Mouse (Mus musculus): Measurements from ENCODE around the gene Rnf26. TPM values are rescaled to one million over a fixed set of nuclear protein-coding genes. Genes with fewer than 3 reads are reported as not detected.

Gene Rnf26
- polyA plus RNA-seq, 1 experiment from 2014 or later, result 56.4 TPM

DNA sequence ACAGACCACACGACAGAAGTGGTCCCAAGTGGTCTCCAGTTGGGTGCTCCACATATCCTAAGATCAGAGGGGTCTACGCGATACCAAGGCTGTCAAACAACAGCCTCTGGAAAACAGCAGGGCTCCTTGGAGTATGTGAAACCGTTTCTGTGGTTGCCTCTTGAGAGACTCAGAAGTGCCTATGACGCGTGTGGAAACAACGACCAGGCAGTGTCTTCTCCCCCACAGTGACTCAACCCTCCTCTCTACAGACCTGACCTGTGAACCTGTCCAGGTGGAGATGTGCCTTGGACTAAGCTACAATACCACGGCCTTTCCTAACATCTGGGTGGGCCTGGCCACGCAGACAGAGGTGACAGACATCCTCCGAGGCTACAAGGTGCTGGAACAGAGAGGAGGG, 7.5 kb downstream of the Rnf26 start:
- peaks cover 46% of the 10 kb centered on the region for H3K4me1 ChIP-seq (ENCODE audit: control insufficient read depth, insufficient read depth, low read length)
- no peak overlapping the region for H3K4me3 ChIP-seq (ENCODE audit: low read depth, low read length)
- DNase-seq (ENCODE audit: low spot score, missing footprints), result no peak
- no peaks in the 10 kb centered on the region for H3K27me3 ChIP-seq (ENCODE audit: control insufficient read depth, insufficient read depth, low read length)
- peaks cover 5% of the 10 kb centered on the region; the same call in 1 of the 2 replicates for H3K36me3 ChIP-seq (ENCODE audit: control insufficient read depth, insufficient read depth, low read length)
- no peak for ATAC-seq (ENCODE audit: low FRiP score)
- H3K4me2 ChIP-seq, result no peak overlapping the region
- H3K9ac ChIP-seq (ENCODE audit: low read length), result no peak overlapping the region
- H3K9me3 ChIP-seq (ENCODE audit: control insufficient read depth, low read length), result no peaks in the 10 kb centered on the region
- no peak overlapping the region for H3K27ac ChIP-seq (ENCODE audit: low read depth, low read length)
- WGBS, result 85% methylated on average over 10 of the region's 10 CpGs

DNA sequence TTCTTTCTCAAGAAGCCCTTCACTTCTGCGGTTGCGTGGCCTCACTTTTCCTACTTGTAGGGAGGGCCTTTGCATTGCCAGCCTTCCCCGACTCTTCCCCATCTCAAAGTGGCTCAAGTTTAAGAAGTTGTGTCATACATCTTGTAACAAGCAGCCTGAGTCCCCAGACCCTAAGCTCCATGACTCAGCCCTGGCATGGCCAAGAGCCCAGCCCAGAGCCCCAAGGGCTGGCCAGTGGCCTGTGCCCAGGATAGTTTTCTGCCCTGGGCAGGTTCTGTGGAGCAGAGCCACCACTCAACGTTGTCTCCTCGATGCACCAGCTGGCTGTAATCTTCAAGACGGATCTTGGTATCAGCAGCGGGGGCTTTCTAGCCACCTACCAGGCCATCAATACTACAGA, 8.4 kb downstream of the Rnf26 start:
- Histone ChIP-seq H3K9me3 (ENCODE audit: control insufficient read depth, low read length) (no peaks in the 10 kb centered on the region), H3K27ac (ENCODE audit: low read depth, low read length) (no peak overlapping the region), H3K36me3 (ENCODE audit: control insufficient read depth, insufficient read depth, low read length) (peaks cover 5% of the 10 kb centered on the region; the same call in 1 of the 2 replicates), H3K9ac (ENCODE audit: low read length) (no peak overlapping the region), H3K4me1 (ENCODE audit: control insufficient read depth, insufficient read depth, low read length) (peaks cover 39% of the 10 kb centered on the region), H3K27me3 (ENCODE audit: control insufficient read depth, insufficient read depth, low read length) (no peaks in the 10 kb centered on the region), H3K4me2 (no peak overlapping the region), H3K4me3 (ENCODE audit: low read depth, low read length) (no peak overlapping the region)
- WGBS, result 89% methylated on average over 7 of the region's 7 CpGs
- no peak for ATAC-seq (ENCODE audit: low FRiP score)
- DNase-seq (ENCODE audit: low spot score, missing footprints), result no peak

- Histone ChIP-seq H3K27ac (ENCODE audit: low read depth, low read length) (no peak within 1 kb of the TSS), H3K4me3 (ENCODE audit: low read depth, low read length) (no peak within 1 kb of the TSS), H3K36me3 (ENCODE audit: control insufficient read depth, insufficient read depth, low read length) (peaks cover 5% of the 10 kb centered on the region; the same call in 1 of the 2 replicates), H3K9me3 (ENCODE audit: control insufficient read depth, low read length) (no peaks in the 10 kb centered on the region), H3K4me1 (ENCODE audit: control insufficient read depth, insufficient read depth, low read length) (peaks cover 15% of the 10 kb centered on the region), H3K9ac (ENCODE audit: low read length) (no peak within 1 kb of the TSS), H3K4me2 (no peak within 1 kb of the TSS), H3K27me3 (ENCODE audit: control insufficient read depth, insufficient read depth, low read length) (no peaks in the 10 kb centered on the region)
- WGBS, result 33% methylated on average over 9 of the region's 9 CpGs
- ATAC-seq (ENCODE audit: low FRiP score) (no peak), DNase-seq (ENCODE audit: low spot score, missing footprints) (no peak)
Observed at GRCm38 (mm10) chr9:44101490-44101889, 11.8 kb downstream of the Rnf26 start, which contains the start of gene Mfrp. Mfrp (plus strand) TSS chr9:44101729.

GRCm38 (mm10) chr9:44096536-44096935, 16.8 kb downstream of the Rnf26 start:
- 11% methylated on average over 9 of the region's 9 CpGs for WGBS
- Histone ChIP-seq H3K9me3 (ENCODE audit: control insufficient read depth, low read length) (no peaks in the 10 kb centered on the region), H3K27ac (ENCODE audit: low read depth, low read length) (no peak overlapping the region), H3K9ac (ENCODE audit: low read length) (0 out of 2 replicates have a peak overlapping the region, but pooled peaks have one; percentile 16), H3K4me3 (ENCODE audit: low read depth, low read length) (no peak overlapping the region), H3K36me3 (ENCODE audit: control insufficient read depth, insufficient read depth, low read length) (no peaks in the 10 kb centered on the region; the same call in 1 of the 2 replicates), H3K27me3 (ENCODE audit: control insufficient read depth, insufficient read depth, low read length) (no peaks in the 10 kb centered on the region), H3K4me1 (ENCODE audit: control insufficient read depth, insufficient read depth, low read length) (peaks cover 16% of the 10 kb centered on the region), H3K4me2 (no peak overlapping the region)
- ATAC-seq (ENCODE audit: low FRiP score) (peak; percentile 66), DNase-seq (ENCODE audit: low spot score, missing footprints) (no peak)

DNA sequence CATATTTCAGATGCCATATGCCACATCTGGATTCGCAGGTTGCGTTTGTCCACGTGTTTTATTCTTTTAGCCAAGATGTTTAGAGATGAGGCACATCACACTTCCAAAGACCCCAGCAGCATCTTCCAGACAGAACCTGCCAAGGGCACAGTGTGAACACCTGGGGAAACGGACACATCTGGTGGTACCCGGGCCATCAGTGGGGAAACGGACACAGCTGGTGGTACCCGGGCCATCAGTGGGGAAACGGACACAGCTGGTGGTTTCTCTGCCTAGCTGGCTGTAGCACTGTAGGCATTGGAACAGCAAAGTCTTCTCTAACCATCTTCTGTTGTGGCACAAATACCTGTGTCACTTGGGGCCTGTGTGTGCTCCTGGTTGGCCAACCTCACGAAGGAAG, 17.5 kb downstream of the Rnf26 start:
- H3K4me1 ChIP-seq (ENCODE audit: control insufficient read depth, insufficient read depth, low read length), result peaks cover 15% of the 10 kb centered on the region
- no peak overlapping the region for H3K9ac ChIP-seq (ENCODE audit: low read length)
- ATAC-seq (ENCODE audit: low FRiP score), result no peak
- H3K27me3 ChIP-seq (ENCODE audit: control insufficient read depth, insufficient read depth, low read length), result no peaks in the 10 kb centered on the region
- H3K9me3 ChIP-seq (ENCODE audit: control insufficient read depth, low read length), result no peaks in the 10 kb centered on the region
- no peak overlapping the region for H3K4me3 ChIP-seq (ENCODE audit: low read depth, low read length)
- H3K4me2 ChIP-seq, result no peak overlapping the region
- H3K27ac ChIP-seq (ENCODE audit: low read depth, low read length), result no peak overlapping the region
- no peaks in the 10 kb centered on the region; the same call in 1 of the 2 replicates for H3K36me3 ChIP-seq (ENCODE audit: control insufficient read depth, insufficient read depth, low read length)
- WGBS, result 91% methylated on average over 9 of the region's 9 CpGs
- no peak for DNase-seq (ENCODE audit: low spot score, missing footprints)

- 71% methylated on average over 3 of the region's 3 CpGs for WGBS
- no peaks in the 10 kb centered on the region for H3K9me3 ChIP-seq (ENCODE audit: control insufficient read depth, low read length)
Observed at GRCm38 (mm10) chr9:44094737-44095136, 18.6 kb downstream of the Rnf26 start.

DNA sequence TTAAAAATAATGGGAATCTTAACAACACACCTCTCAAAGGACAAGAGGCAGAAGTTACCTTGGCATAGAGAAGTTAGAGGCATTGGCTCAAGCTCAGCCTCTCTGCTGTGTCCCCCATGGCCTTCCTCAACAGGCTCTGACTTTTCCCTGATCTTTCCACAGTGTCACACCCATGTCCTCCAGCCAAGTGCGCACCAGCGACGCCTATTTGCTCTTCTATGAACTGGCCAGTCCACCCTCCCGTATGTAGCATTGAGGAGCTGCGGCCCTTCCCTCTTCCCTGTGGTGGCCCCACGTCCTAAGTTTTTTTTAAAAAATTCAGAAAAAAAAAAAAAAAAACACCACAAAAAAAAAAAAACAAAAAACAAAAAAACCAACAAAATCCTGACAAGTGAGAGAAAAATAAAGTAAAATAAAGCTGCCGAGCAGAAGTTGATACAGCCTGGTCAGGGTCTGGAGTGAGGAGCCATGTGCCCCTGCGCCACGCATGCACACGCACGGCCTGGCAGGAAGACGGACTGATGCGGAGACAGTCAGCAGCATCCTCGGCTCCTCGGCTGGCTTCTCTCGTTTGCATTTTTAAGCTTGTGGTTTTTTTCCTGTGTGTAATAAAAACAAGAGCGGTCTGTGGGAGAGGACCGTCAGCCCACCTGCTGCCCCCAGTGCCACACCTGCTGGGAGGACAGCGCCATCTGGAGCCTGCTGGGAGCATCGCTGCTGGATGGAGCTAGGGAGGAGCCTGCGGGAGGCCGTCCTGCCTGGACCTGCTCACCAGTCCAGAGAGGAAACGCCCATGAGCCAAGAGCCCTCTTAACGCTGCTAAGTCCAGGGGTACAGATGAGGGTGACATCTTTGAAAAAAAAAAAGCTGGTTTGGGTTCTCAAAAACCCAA, 19.5 kb downstream of the Rnf26 start:
- H3K27ac ChIP-seq (ENCODE audit: low read depth, low read length), result no peak overlapping the region
- DNase-seq (ENCODE audit: low spot score, missing footprints) (peak; percentile 94), ATAC-seq (ENCODE audit: low FRiP score) (peak; percentile 73)
- H3K27me3 ChIP-seq (ENCODE audit: control insufficient read depth, insufficient read depth, low read length), result no peaks in the 10 kb centered on the region
- H3K9me3 ChIP-seq (ENCODE audit: control insufficient read depth, low read length), result no peaks in the 10 kb centered on the region
- no peaks in the 10 kb centered on the region; the same call in 1 of the 2 replicates for H3K36me3 ChIP-seq (ENCODE audit: control insufficient read depth, insufficient read depth, low read length)
- peak overlapping the region; percentile 29 for H3K4me2 ChIP-seq
- peaks cover 15% of the 10 kb centered on the region for H3K4me1 ChIP-seq (ENCODE audit: control insufficient read depth, insufficient read depth, low read length)
- no peak overlapping the region for H3K4me3 ChIP-seq (ENCODE audit: low read depth, low read length)
- no peak overlapping the region for H3K9ac ChIP-seq (ENCODE audit: low read length)
- 33% methylated on average over 24 of the region's 24 CpGs for WGBS

More at GRCm38 (mm10) chr9:44094737-44095136, 18.6 kb downstream of the Rnf26 start:
- Histone ChIP-seq H3K4me2 (no peak overlapping the region), H3K27ac (ENCODE audit: low read depth, low read length) (no peak overlapping the region), H3K27me3 (ENCODE audit: control insufficient read depth, insufficient read depth, low read length) (no peaks in the 10 kb centered on the region), H3K4me3 (ENCODE audit: low read depth, low read length) (no peak overlapping the region), H3K9ac (ENCODE audit: low read length) (no peak overlapping the region), H3K4me1 (ENCODE audit: control insufficient read depth, insufficient read depth, low read length) (peaks cover 15% of the 10 kb centered on the region), H3K36me3 (ENCODE audit: control insufficient read depth, insufficient read depth, low read length) (no peaks in the 10 kb centered on the region; the same call in 1 of the 2 replicates)
- ATAC-seq (ENCODE audit: low FRiP score), result no peak
- DNase-seq (ENCODE audit: low spot score, missing footprints), result no peak

DNA sequence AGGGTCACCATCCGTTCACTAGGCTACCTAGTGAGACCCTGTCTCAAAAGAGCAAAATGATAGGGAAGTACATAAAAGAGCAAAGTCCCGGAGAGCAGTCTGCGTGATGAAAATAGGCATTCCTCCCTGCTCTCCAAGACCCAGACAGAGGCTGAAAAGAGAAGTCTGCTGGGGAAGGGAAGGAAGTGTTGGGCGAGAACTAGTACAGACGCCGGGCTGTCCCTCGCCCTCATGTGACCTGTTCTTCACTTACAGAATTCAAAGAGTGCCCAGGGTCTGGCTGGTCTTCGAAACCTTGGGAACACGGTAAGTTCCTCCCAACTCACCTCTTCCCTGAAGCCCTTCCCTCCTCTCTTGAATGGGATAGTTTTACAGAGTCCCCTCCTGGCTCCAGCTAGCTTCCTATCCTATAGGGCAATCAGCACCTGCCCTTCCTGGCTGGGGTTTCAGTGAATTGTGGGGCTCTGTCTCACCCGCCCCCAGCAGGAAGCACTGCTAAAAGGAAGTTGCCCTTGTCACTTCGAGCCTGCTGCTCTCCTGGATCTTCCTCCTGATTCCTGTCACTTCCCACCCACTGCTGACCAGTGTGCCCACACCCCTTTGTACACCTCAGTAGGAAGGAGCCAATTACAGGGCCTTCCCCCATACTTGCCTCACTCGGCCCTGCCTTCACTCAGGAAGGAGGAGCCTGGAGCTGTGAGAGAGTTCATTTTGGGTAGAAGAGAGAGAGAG, 24.3 kb downstream of the Rnf26 start:
- Histone ChIP-seq H3K4me2 (no peak overlapping the region), H3K27me3 (ENCODE audit: control insufficient read depth, insufficient read depth, low read length) (peaks cover 20% of the 10 kb centered on the region), H3K9me3 (ENCODE audit: control insufficient read depth, low read length) (no peaks in the 10 kb centered on the region), H3K27ac (ENCODE audit: low read depth, low read length) (no peak overlapping the region), H3K4me3 (ENCODE audit: low read depth, low read length) (no peak overlapping the region), H3K9ac (ENCODE audit: low read length) (no peak overlapping the region), H3K4me1 (ENCODE audit: control insufficient read depth, insufficient read depth, low read length) (peaks cover 16% of the 10 kb centered on the region), H3K36me3 (ENCODE audit: control insufficient read depth, insufficient read depth, low read length) (no peaks in the 10 kb centered on the region; the same call in 1 of the 2 replicates)
- no peak for ATAC-seq (ENCODE audit: low FRiP score)
- no peak for DNase-seq (ENCODE audit: low spot score, missing footprints)
- WGBS, result 69% methylated on average over 12 of the region's 12 CpGs
